Mouse (Mus musculus) kidney, postnatal 0 days (tissue): ENCODE measurements at regions not wholly inside any gene's neighbourhood (a gene's known extent, or its start where the extent isn't known, plus 50 kb on each side); places are given as distances from the start of the nearest gene placed in this dataset.

Source experiments
- ATAC-seq: fragments of 200-750 bp; cut with Nextera tagmentation; replicated peaks from 2 replicates; pipeline ENCODE4 v1.8.0; 2017; ENCODE audit warnings: low read depth, moderate number of reproducible peaks, moderate TSS enrichment, moderate library complexity; ENCODE audit not compliant: low FRiP score
- DNase-seq: peaks from one replicate; pipeline ENCODE4 v3.0.0-alpha.2; 2016; ENCODE audit warnings: low spot score
- H3K27ac ChIP-seq: fragments of 300-500 bp; sonication (generic); 2 replicates; pipeline ENCODE4 v1.5.1; 2014; ENCODE audit warnings: mild to moderate bottlenecking
- H3K27me3 ChIP-seq: fragments of 300-500 bp; sonication (generic); 2 replicates; pipeline ENCODE4 v1.6.1; 2014; ENCODE audit warnings: low read length, mixed read lengths; ENCODE audit not compliant: insufficient read depth
- H3K36me3 ChIP-seq: fragments of 300-500 bp; sonication (generic); 2 replicates; pipeline ENCODE4 v1.6.1; 2014; ENCODE audit warnings: low read length, mixed read lengths; ENCODE audit not compliant: insufficient read depth
- H3K4me1 ChIP-seq: fragments of 300-500 bp; sonication (generic); replicated peaks from 2 replicates; pipeline ENCODE4 v1.6.1; 2014; ENCODE audit warnings: antibody characterized with exemption, low read length, mixed read lengths; ENCODE audit not compliant: insufficient read depth
- H3K4me2 ChIP-seq: fragments of 300-500 bp; sonication (generic); 2 replicates; pipeline ENCODE4 v1.6.1; 2014; ENCODE audit warnings: mild to moderate bottlenecking, low read length, moderate library complexity, mixed read lengths
- H3K4me3 ChIP-seq: fragments of 300-500 bp; sonication (generic); replicated peaks from 2 replicates; pipeline ENCODE4 v1.5.1; 2014; ENCODE audit warnings: low read depth, low read length
- H3K9ac ChIP-seq: fragments of 300-500 bp; sonication (generic); 2 replicates; pipeline ENCODE4 v1.6.1; 2014; ENCODE audit warnings: low read depth, low read length
- H3K9me3 ChIP-seq: fragments of 300-500 bp; sonication (generic); replicated peaks from 2 replicates; pipeline ENCODE4 v1.6.1; 2016; ENCODE audit warnings: low read length, inconsistent platforms, mixed read lengths
- CTCF ChIP-seq: IDR thresholded peaks from 2 replicates; pipeline ENCODE4 v1.5.1; 2016; ENCODE audit warnings: antibody characterized with exemption, low read depth, mild to moderate bottlenecking, moderate library complexity
- WGBS: fragments of 180-500 bp; shearing (Covaris S2); extraction: QIAGEN DNeasy Blood & Tissue Kit; methylation state at CpG from one replicate; pipeline ENCODE4 v1.1.7; 2014; 5-methylcytosine and 5-hydroxymethylcytosine counted together

GRCm38 (mm10) chr10:37322809-37323208 lies 184.1 kb upstream of the Marcks start:
- no peak overlapping the region for H3K27ac ChIP-seq
- H3K9me3 ChIP-seq, result no peaks in the 10 kb centered on the region
- H3K27me3 ChIP-seq, result no peaks in the 10 kb centered on the region
- ATAC-seq (no peak), DNase-seq (no peak)
- no peaks in the 10 kb centered on the region; the same call in 1 of the 2 replicates for H3K4me1 ChIP-seq
- no peak overlapping the region for H3K4me2 ChIP-seq
- 71% methylated on average over 1 of the region's 1 CpGs for WGBS
- TF ChIP-seq CTCF, result no peak
- H3K9ac ChIP-seq, result no peak overlapping the region
- no peak overlapping the region for H3K4me3 ChIP-seq
- no peaks in the 10 kb centered on the region for H3K36me3 ChIP-seq

- no peaks in the 10 kb centered on the region for H3K9me3 ChIP-seq
- H3K4me2 ChIP-seq, result no peak overlapping the region
- DNase-seq (no peak), ATAC-seq (no peak)
- no peak for TF ChIP-seq CTCF
- no peak overlapping the region for H3K27ac ChIP-seq
- H3K4me1 ChIP-seq, result no peaks in the 10 kb centered on the region; the same call in 1 of the 2 replicates
- H3K36me3 ChIP-seq, result no peaks in the 10 kb centered on the region
- H3K27me3 ChIP-seq, result no peaks in the 10 kb centered on the region
- 86% methylated on average over 5 of the region's 5 CpGs for WGBS
- no peak overlapping the region for H3K9ac ChIP-seq
- H3K4me3 ChIP-seq, result no peak overlapping the region
Observed at GRCm38 (mm10) chr10:37322310-37322709, 183.6 kb upstream of the Marcks start.

GRCm38 (mm10) chr10:37321171-37321570 lies 182.5 kb upstream of the Marcks start:
- no peak overlapping the region for H3K27ac ChIP-seq
- no peaks in the 10 kb centered on the region for H3K9me3 ChIP-seq
- no peaks in the 10 kb centered on the region; the same call in 1 of the 2 replicates for H3K4me1 ChIP-seq
- no peak overlapping the region for H3K9ac ChIP-seq
- no peak for TF ChIP-seq CTCF
- ATAC-seq, result no peak
- no peaks in the 10 kb centered on the region for H3K27me3 ChIP-seq
- H3K4me3 ChIP-seq, result no peak overlapping the region
- no peak for DNase-seq
- no peaks in the 10 kb centered on the region for H3K36me3 ChIP-seq
- H3K4me2 ChIP-seq, result no peak overlapping the region
- WGBS, result 92% methylated on average over 3 of the region's 3 CpGs

- Histone ChIP-seq H3K4me3 (no peak overlapping the region), H3K36me3 (no peaks in the 10 kb centered on the region), H3K9me3 (no peaks in the 10 kb centered on the region), H3K27me3 (no peaks in the 10 kb centered on the region), H3K9ac (no peak overlapping the region), H3K27ac (no peak overlapping the region), H3K4me1 (no peaks in the 10 kb centered on the region), H3K4me2 (no peak overlapping the region)
- no peak for ATAC-seq
- no peak for TF ChIP-seq CTCF
- DNase-seq, result no peak
- WGBS, result 94% methylated on average over 8 of the region's 8 CpGs
Observed at GRCm38 (mm10) chr10:37319746-37320430, 181.2 kb upstream of the Marcks start.

- Histone ChIP-seq H3K9me3 (no peaks in the 10 kb centered on the region), H3K9ac (no peak overlapping the region), H3K27me3 (no peaks in the 10 kb centered on the region), H3K4me2 (no peak overlapping the region), H3K4me3 (no peak overlapping the region), H3K4me1 (no peaks in the 10 kb centered on the region), H3K27ac (no peak overlapping the region), H3K36me3 (no peaks in the 10 kb centered on the region)
- TF ChIP-seq CTCF, result no peak
- DNase-seq (no peak), ATAC-seq (no peak)
- 95% methylated on average over 3 of the region's 3 CpGs for WGBS
Observed at GRCm38 (mm10) chr10:37316701-37317100, 178.0 kb upstream of the Marcks start.

GRCm38 (mm10) chr10:37315804-37316203 lies 177.1 kb upstream of the Marcks start:
- no peak overlapping the region for H3K27ac ChIP-seq
- H3K4me2 ChIP-seq, result no peak overlapping the region
- no peak for DNase-seq
- H3K4me3 ChIP-seq, result no peak overlapping the region
- ATAC-seq, result no peak
- no peaks in the 10 kb centered on the region for H3K4me1 ChIP-seq
- WGBS, result 94% methylated on average over 1 of the region's 1 CpGs
- H3K9me3 ChIP-seq, result no peaks in the 10 kb centered on the region
- H3K36me3 ChIP-seq, result no peaks in the 10 kb centered on the region
- no peaks in the 10 kb centered on the region for H3K27me3 ChIP-seq
- no peak for TF ChIP-seq CTCF
- no peak overlapping the region for H3K9ac ChIP-seq
